Mouse (Mus musculus) CH12.LX (cell line): ENCODE measurements around the gene Slc22a5. TPM values are rescaled to one million over a fixed set of nuclear protein-coding genes. Genes with fewer than 3 reads are reported as not detected.

Source experiments
- DNase-seq: peaks from one replicate; pipeline ENCODE4 v3.0.0-alpha.2; 2013; ENCODE audit errors: extremely low read depth
- H3K27ac ChIP-seq: 2 replicates; pipeline ENCODE4 v1.5.1; 2012; ENCODE audit warnings: low read depth, mild to moderate bottlenecking, control low read depth, moderate library complexity; ENCODE audit not compliant: insufficient read depth
- H3K27me3 ChIP-seq: replicated peaks from 2 replicates; pipeline ENCODE3; 2012; ENCODE audit warnings: inconsistent platforms
- H3K36me3 ChIP-seq, 2 experiments: replicated peaks in 1 of 2; 2 replicates each; pipeline versions ENCODE3 to v1.6.1; 2012; ENCODE audit warnings: inconsistent platforms in 1 of 2, low read length in 1 of 2, mild to moderate bottlenecking in 1 of 2, mixed read lengths in 1 of 2, moderate library complexity in 1 of 2; ENCODE audit not compliant: control insufficient read depth in 1 of 2, insufficient read depth in 1 of 2
- H3K4me1 ChIP-seq, 2 experiments: 2 replicates each; pipeline ENCODE4 v1.6.1; 2012; ENCODE audit warnings: inconsistent platforms in 1 of 2, moderate library complexity in 1 of 2; ENCODE audit not compliant: insufficient read depth in 2 of 2, control insufficient read depth in 1 of 2
- H3K4me2 ChIP-seq: 2 replicates; pipeline ENCODE4 v1.6.1; 2012; ENCODE audit warnings: low read depth, mild to moderate bottlenecking, control low read depth; ENCODE audit not compliant: poor library complexity, insufficient read depth, severe bottlenecking
- H3K4me3 ChIP-seq, 3 experiments: fragments of 150-350 bp in 1 of 3; sonication (generic) in 1 of 3; replicated peaks in 1 of 3; 2 replicates each; pipeline versions ENCODE3 to v1.5.1; 2011 to 2012; ENCODE audit warnings: low read depth in 2 of 3, low read length in 2 of 3, mild to moderate bottlenecking in 2 of 3, moderate library complexity in 2 of 3, control low read depth in 1 of 3, improper control_type of control experiment in 1 of 3, inconsistent platforms in 1 of 3, mixed read lengths in 1 of 3; ENCODE audit not compliant: poor library complexity in 1 of 3
- H3K79me2 ChIP-seq: replicated peaks from 2 replicates; pipeline ENCODE4 v1.6.1; 2012; ENCODE audit warnings: mild to moderate bottlenecking, moderate library complexity; ENCODE audit not compliant: control insufficient read depth, poor library complexity, insufficient read depth, severe bottlenecking; ENCODE audit errors: extremely low read depth
- H3K9ac ChIP-seq: 2 replicates; pipeline ENCODE4 v1.6.1; 2012; ENCODE audit warnings: low read depth, mild to moderate bottlenecking, control low read depth, moderate library complexity; ENCODE audit not compliant: insufficient read depth
- H3K9me3 ChIP-seq: replicated peaks from 2 replicates; pipeline ENCODE3; 2012; ENCODE audit warnings: low read length, inconsistent platforms, mixed read lengths
- BHLHE40 ChIP-seq: IDR thresholded peaks from 2 replicates; pipeline ENCODE4 v1.6.1; 2011; ENCODE audit warnings: mild to moderate bottlenecking, low read depth, low read length, improper control_type of control experiment
- CHD1 ChIP-seq: IDR thresholded peaks from 2 replicates; pipeline ENCODE4 v1.6.1; 2012; ENCODE audit warnings: low read depth, low read length, improper control_type of control experiment, inconsistent platforms
- CHD2 ChIP-seq: IDR thresholded peaks from 2 replicates; pipeline ENCODE4 v1.6.1; 2011; ENCODE audit warnings: low read length, improper control_type of control experiment
- CTCF ChIP-seq, 2 experiments: IDR thresholded peaks in 1 of 2; conservative IDR thresholded peaks in 1 of 2; 2 replicates each; pipeline ENCODE4 v1.5.1; 2011 to 2012; ENCODE audit warnings: low read depth in 2 of 2, low read length in 2 of 2, improper control_type of control experiment in 1 of 2, inconsistent platforms in 1 of 2, mild to moderate bottlenecking in 1 of 2, moderate library complexity in 1 of 2
- E2F4 ChIP-seq: IDR thresholded peaks from 2 replicates; pipeline ENCODE4 v1.6.1; 2011; ENCODE audit warnings: low read depth, low read length, improper control_type of control experiment; ENCODE audit not compliant: insufficient replicate concordance
- ELF1 ChIP-seq: IDR thresholded peaks from 2 replicates; pipeline ENCODE4 v1.6.1; 2014; ENCODE audit warnings: low read depth, mild to moderate bottlenecking, inconsistent platforms, low read length, improper control_type of control experiment
- EP300 ChIP-seq: IDR thresholded peaks from 2 replicates; pipeline ENCODE4 v1.6.1; 2011; ENCODE audit warnings: low read length, improper control_type of control experiment
- ETS1 ChIP-seq: conservative IDR thresholded peaks from 2 replicates; pipeline ENCODE4 v1.6.1; 2012; ENCODE audit warnings: low read depth, mild to moderate bottlenecking, inconsistent platforms, low read length, improper control_type of control experiment, moderate library complexity
- GABPA ChIP-seq: IDR thresholded peaks from 2 replicates; pipeline ENCODE4 v1.6.1; 2012; ENCODE audit warnings: low read depth, low read length, improper control_type of control experiment, inconsistent platforms; ENCODE audit not compliant: insufficient replicate concordance
- HCFC1 ChIP-seq: IDR thresholded peaks from 2 replicates; pipeline ENCODE4 v1.6.1; 2012; ENCODE audit warnings: low read depth, mild to moderate bottlenecking, inconsistent platforms, low read length, improper control_type of control experiment
- IRF4 ChIP-seq: IDR thresholded peaks from 2 replicates; pipeline ENCODE4 v1.6.1; 2014; ENCODE audit warnings: low read depth, mild to moderate bottlenecking, inconsistent platforms, low read length, improper control_type of control experiment
- JUN ChIP-seq: IDR thresholded peaks from 2 replicates; pipeline ENCODE4 v1.6.1; 2011; ENCODE audit warnings: low read depth, mild to moderate bottlenecking, low read length, improper control_type of control experiment, moderate library complexity; ENCODE audit not compliant: insufficient read depth
- JUND ChIP-seq: conservative IDR thresholded peaks from 2 replicates; pipeline ENCODE4 v1.6.1; 2011; ENCODE audit warnings: low read depth, low read length, improper control_type of control experiment
- KAT2A ChIP-seq: IDR thresholded peaks from 2 replicates; pipeline ENCODE4 v1.6.1; 2012; ENCODE audit warnings: low read length, improper control_type of control experiment, inconsistent platforms; ENCODE audit not compliant: insufficient replicate concordance
- MAFK ChIP-seq: IDR thresholded peaks from 2 replicates; pipeline ENCODE4 v1.6.1; 2011; ENCODE audit warnings: low read length, improper control_type of control experiment; ENCODE audit not compliant: insufficient replicate concordance
- MAX ChIP-seq: IDR thresholded peaks from 2 replicates; pipeline ENCODE4 v1.6.1; 2011; ENCODE audit warnings: low read length, improper control_type of control experiment
- MAZ ChIP-seq: IDR thresholded peaks from 2 replicates; pipeline ENCODE4 v1.6.1; 2012; ENCODE audit warnings: low read depth, mild to moderate bottlenecking, inconsistent platforms, low read length, improper control_type of control experiment, moderate library complexity
- MEF2A ChIP-seq: IDR thresholded peaks from 2 replicates; pipeline ENCODE4 v1.6.1; 2014; ENCODE audit warnings: low read depth, mild to moderate bottlenecking, inconsistent platforms, low read length, improper control_type of control experiment, borderline replicate concordance
- MXI1 ChIP-seq: IDR thresholded peaks from 2 replicates; pipeline ENCODE4 v1.6.1; 2011; ENCODE audit warnings: mild to moderate bottlenecking, low read depth, low read length, improper control_type of control experiment
- MYC ChIP-seq: IDR thresholded peaks from 2 replicates; pipeline ENCODE4 v1.6.1; 2011; ENCODE audit warnings: low read depth, mild to moderate bottlenecking, improper control_type of control experiment, low read length
- NELFE ChIP-seq: IDR thresholded peaks from 2 replicates; pipeline ENCODE4 v1.6.1; 2011; ENCODE audit warnings: low read depth, low read length, improper control_type of control experiment
- PAX5 ChIP-seq: IDR thresholded peaks from 2 replicates; pipeline ENCODE4 v1.6.1; 2012; ENCODE audit warnings: low read length, inconsistent platforms, mixed read lengths
- POLR2A ChIP-seq: IDR thresholded peaks from 2 replicates; pipeline ENCODE4 v1.6.1; 2011; ENCODE audit warnings: low read depth, mild to moderate bottlenecking, improper control_type of control experiment, low read length
- POLR2AphosphoS2 ChIP-seq: IDR thresholded peaks from 2 replicates; pipeline ENCODE4 v1.6.1; 2011; ENCODE audit warnings: low read depth, low read length, improper control_type of control experiment
- RCOR1 ChIP-seq: conservative IDR thresholded peaks from 2 replicates; pipeline ENCODE4 v1.6.1; 2012; ENCODE audit warnings: low read depth, mild to moderate bottlenecking, inconsistent platforms, low read length, improper control_type of control experiment
- SIN3A ChIP-seq: IDR thresholded peaks from 2 replicates; pipeline ENCODE4 v1.6.1; 2012; ENCODE audit warnings: low read length, improper control_type of control experiment, inconsistent platforms
- SMC3 ChIP-seq: IDR thresholded peaks from 2 replicates; pipeline ENCODE4 v1.6.1; 2011; ENCODE audit warnings: low read depth, low read length, improper control_type of control experiment
- TBP ChIP-seq: conservative IDR thresholded peaks from 2 replicates; pipeline ENCODE4 v1.6.1; 2011; ENCODE audit warnings: low read depth, low read length, improper control_type of control experiment
- UBTF ChIP-seq: IDR thresholded peaks from 2 replicates; pipeline ENCODE4 v1.6.1; 2012; ENCODE audit warnings: low read depth, mild to moderate bottlenecking, inconsistent platforms, low read length, improper control_type of control experiment, moderate library complexity
- USF1 ChIP-seq: IDR thresholded peaks from 2 replicates; pipeline ENCODE4 v1.6.1; 2014; ENCODE audit warnings: low read depth, mild to moderate bottlenecking, inconsistent platforms, low read length, improper control_type of control experiment
- USF2 ChIP-seq: conservative IDR thresholded peaks from 2 replicates; pipeline ENCODE4 v1.6.1; 2011; ENCODE audit warnings: low read depth, low read length, improper control_type of control experiment
- ZC3H11A ChIP-seq: IDR thresholded peaks from 2 replicates; pipeline ENCODE4 v1.6.1; 2012; ENCODE audit warnings: low read depth, mild to moderate bottlenecking, inconsistent platforms, low read length, improper control_type of control experiment
- ZMIZ1 ChIP-seq: IDR thresholded peaks from 2 replicates; pipeline ENCODE4 v1.6.1; 2012; ENCODE audit warnings: low read depth, mild to moderate bottlenecking, inconsistent platforms, low read length, improper control_type of control experiment
- ZNF384 ChIP-seq: IDR thresholded peaks from 2 replicates; pipeline ENCODE4 v1.6.1; 2012; ENCODE audit warnings: low read depth, low read length, improper control_type of control experiment, inconsistent platforms
- dilution Hi-C: fragments of 300-500 bp; cut with MboI; formaldehyde crosslinking; loops from 2 replicates; pipeline ENCODE4 v1.14.3; 2020; ENCODE audit warnings: low sequenced_read_pairs; ENCODE audit not compliant: extremely low pct_unique_long_range_greater_than_20kb, extremely low pct_ligation_motif_present
- in situ Hi-C: fragments of 300-500 bp; cut with MboI; formaldehyde crosslinking; loops from 3 replicates; pipeline ENCODE4 v1.14.3; 2019; ENCODE audit warnings: low sequenced_read_pairs, low pct_ligation_motif_present, low pct_unique_long_range_greater_than_20kb, mixed read lengths
- polyA plus RNA-seq: library from polyadenylated mRNA; unstranded; fragments of >175 nt; gene quantifications from 2 replicates; pipeline ENCODE4 v1.2.1, GENCODE M21; 2012; ENCODE audit warnings: low read depth; ENCODE audit not compliant: insufficient read length
- total RNA-seq, 2 experiments: library from RNA; depleted of rRNA; stranded (reverse); fragments of 300-350 nt in 1 of 2; fragments of >200 nt in 1 of 2; gene quantifications; 2 replicates each; pipeline ENCODE4 v1.2.3; 2012 to 2014

Slc22a5 gene
- total and polyA plus RNA-seq, 3 experiments: 5.6 to 6.7 (median 6.2) TPM

GRCm38 (mm10) chr11:53821230-53821944 is 70.1 kb downstream of the Slc22a5 start (continued):
- TF ChIP-seq TBP (no peak), KAT2A (no peak), GABPA (no peak), HCFC1 (no peak), ELF1 (no peak), ZNF384 (no peak), POLR2AphosphoS2 (no peak), JUND (no peak)

GRCm38 (mm10) chr11:53820516-53821170 is 70.8 kb downstream of the Slc22a5 start:
- Histone ChIP-seq H3K27me3 (no peaks in the 10 kb centered on the region), H3K4me2 (peak overlapping the region; percentile 84), H3K79me2 (no peaks in the 10 kb centered on the region), H3K27ac (peak overlapping the region; percentile 100), H3K9me3 (no peaks in the 10 kb centered on the region), H3K36me3 (no peaks in the 10 kb centered on the region), H3K9ac (peak overlapping the region; percentile 54), H3K4me3 (peak overlapping the region; percentile 2 to 65 (median 2)), H3K4me1 (peaks cover 51 to 81% of the 10 kb centered on the region in 2 experiments)
- peak; percentile 86 for DNase-seq
- dilution Hi-C loops: no loop called here
- in situ Hi-C loops: no loop called here
- TF ChIP-seq NELFE (0 out of 2 replicates have a peak, but pooled peaks have one; percentile 46), SIN3A (peak; percentile 57; the same call in 1 of the 2 replicates), MEF2A (peak; percentile 87), CTCF (conservative IDR thresholded peaks at IDR 0.05 in 1 of 2, IDR thresholded peaks at IDR 0.05 in 1 of 2; ENCODE audit: low read depth in 2 of 2, low read length in 2 of 2) (no peak), MYC (peak; percentile 83), UBTF (0 out of 2 replicates have a peak, but pooled peaks have one; percentile 10), KAT2A (0 out of 2 replicates have a peak, but pooled peaks have one; percentile 37), HCFC1 (no peak), JUN (peak; percentile 41; the same call in 1 of the 2 replicates), RCOR1 (peak; percentile 64; the same call in 1 of the 2 replicates), USF1 (no peak), E2F4 (no peak), MAX (0 out of 2 replicates have a peak, but pooled peaks have one; percentile 68), MAFK (no peak), SMC3 (no peak; the same call in 1 of the 2 replicates), ETS1 (peak; percentile 86), ZMIZ1 (0 out of 2 replicates have a peak, but pooled peaks have one; percentile 69), TBP (0 out of 2 replicates have a peak, but pooled peaks have one; percentile 48), CHD2 (peak; percentile 29; the same call in 1 of the 2 replicates), ZNF384 (no peak), MXI1 (peak; percentile 79; the same call in 1 of the 2 replicates), PAX5 (no peak), EP300 (peak; percentile 84), USF2 (no peak), POLR2A (peak; percentile 61), ELF1 (no peak), BHLHE40 (peak; percentile 80), MAZ (peak; percentile 60), ZC3H11A (no peak), CHD1 (no peak; the same call in 1 of the 2 replicates), IRF4 (peak; percentile 96), JUND (no peak)
